16 mouse cellular contexts compared by ENCODE assay signal in the genomic region with DNA sequence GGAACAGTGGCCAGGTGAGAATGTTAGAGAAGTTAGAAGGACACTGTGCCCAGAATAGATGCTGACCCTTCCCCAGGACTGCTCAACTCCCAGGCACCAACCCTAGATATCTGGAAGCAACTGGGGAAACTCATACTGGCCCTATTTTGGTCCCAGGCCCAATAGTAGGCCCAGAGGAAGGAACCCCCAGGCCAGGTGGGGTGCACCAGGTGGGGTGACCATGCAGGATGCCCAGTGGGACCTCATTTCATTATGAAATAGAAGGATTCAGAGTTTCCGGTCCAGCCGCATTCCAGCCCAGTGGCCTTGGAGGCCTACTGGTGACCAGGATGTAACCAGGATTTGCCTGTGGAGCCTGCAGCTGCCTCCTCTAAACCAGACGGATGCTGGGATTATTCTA. TPM values are rescaled to one million over a fixed set of nuclear protein-coding genes. Genes with fewer than 3 reads are reported as not detected.
DNase-seq lines count a peak whose midpoint lies in the region; ATAC-seq and TF ChIP-seq lines count a peak whose summit lies in the region.
"Had no signal": no experiment of that assay in that cellular context is flagged by ENCODE, and none has a peak within 500 bp of the region (broad histone marks: within the 10 kb centered on the region; RNA-seq: fewer than 3 reads in every experiment).

No protein-coding gene starts in this region.

- intact Hi-C loops in gastrocnemius, adult 2 months (cut with DNase I) = no loop called here

- no peak for DNase-seq in gastrocnemius, adult 2 months
- no peak for DNase-seq in gastrocnemius, postnatal 10 days
- DNase-seq in kidney, adult 2 months = no peak
- no peak for DNase-seq in kidney, postnatal 14 days
- no peak for DNase-seq in embryonic facial prominence, embryonic 10.5 days (ENCODE audit: low spot score)
- no peak for DNase-seq in kidney, postnatal 0 days (ENCODE audit: low spot score)
- DNase-seq in adrenal gland, adult 8-10 months = no peak
- no peak for DNase-seq in ovary, postnatal 10 days (ENCODE audit: low spot score)
- DNase-seq: adrenal gland, postnatal 14 days; gastrocnemius, postnatal 36 days; layer of hippocampus, postnatal 36 days; liver, postnatal 0 days had no signal

- peak overlapping the region; percentile 96 for H3K27ac ChIP-seq in gastrocnemius, adult 2 months
- peak overlapping the region; percentile 100; the same call in 1 of the 2 replicates for H3K27ac ChIP-seq in kidney, adult 2 months (ENCODE audit: insufficient read depth, low read depth, low read length)
- 0 out of 2 replicates have a peak overlapping the region, but pooled peaks have one; percentile 97 for H3K27ac ChIP-seq in embryonic facial prominence, embryonic 10.5 days (replicated peaks)
- peak overlapping the region; percentile 97 for H3K27ac ChIP-seq in kidney, postnatal 0 days

- 89% methylated on average over 3 of the region's 3 CpGs for WGBS in kidney, adult 2 months
- 71% methylated on average over 3 of the region's 3 CpGs for WGBS in embryonic facial prominence, embryonic 10.5 days
- 54% methylated on average over 3 of the region's 3 CpGs for WGBS in kidney, postnatal 0 days

- no peaks in the 10 kb centered on the region; the same call in 1 of the 2 replicates for H3K9me3 ChIP-seq in embryonic facial prominence, embryonic 10.5 days
- H3K9me3 ChIP-seq in kidney, postnatal 0 days (replicated peaks; ENCODE audit: low read length) = no peaks in the 10 kb centered on the region
- H3K9me3 ChIP-seq: limb, embryonic 12.5 days; midbrain, embryonic 15.5 days had no signal

- H3K9ac ChIP-seq in kidney, postnatal 0 days (ENCODE audit: low read depth, low read length) = no peak overlapping the region
- H3K9ac ChIP-seq: liver, postnatal 0 days; midbrain, embryonic 15.5 days had no signal

- H3K4me2 ChIP-seq in kidney, postnatal 0 days (ENCODE audit: low read length) = no peak overlapping the region

- H3K36me3 ChIP-seq in kidney, adult 2 months (ENCODE audit: control insufficient read depth, insufficient read depth, low read length) = no peaks in the 10 kb centered on the region
- peaks cover 8% of the 10 kb centered on the region for H3K36me3 ChIP-seq in embryonic facial prominence, embryonic 10.5 days (replicated peaks)
- H3K36me3 ChIP-seq in kidney, postnatal 0 days (ENCODE audit: insufficient read depth, low read length) = peaks cover 4% of the 10 kb centered on the region; the same call in 1 of the 2 replicates
- H3K36me3 ChIP-seq: midbrain, embryonic 15.5 days had no signal

- no peak for ATAC-seq in kidney, postnatal 0 days (replicated peaks; ENCODE audit: low FRiP score, low read depth)
- ATAC-seq: liver, postnatal 0 days; midbrain, embryonic 15.5 days had no signal

- TF ChIP-seq CTCF in gastrocnemius, adult 2 months (IDR thresholded peaks at IDR 0.05) = no peak
- TF ChIP-seq CTCF in kidney, adult 2 months (conservative IDR thresholded peaks at IDR 0.05; ENCODE audit: insufficient read depth, insufficient read length, low read depth, low read length) = no peak
- no peak for TF ChIP-seq CTCF in kidney, postnatal 0 days (IDR thresholded peaks at IDR 0.05; ENCODE audit: low read depth)

- no peak overlapping the region for H3K4me3 ChIP-seq in gastrocnemius, adult 2 months
- no peak overlapping the region for H3K4me3 ChIP-seq in kidney, adult 2 months (ENCODE audit: insufficient read depth, low read depth, low read length)
- H3K4me3 ChIP-seq in embryonic facial prominence, embryonic 10.5 days = no peak overlapping the region
- H3K4me3 ChIP-seq in kidney, postnatal 0 days (replicated peaks; ENCODE audit: low read depth, low read length) = no peak overlapping the region

- TF ChIP-seq POLR2A in kidney, adult 2 months (IDR thresholded peaks at IDR 0.05; ENCODE audit: low read depth, low read length) = no peak

- H3K4me1 ChIP-seq in kidney, adult 2 months (ENCODE audit: control insufficient read depth, insufficient read depth, low read length) = peaks cover 12% of the 10 kb centered on the region; the same call in 1 of the 2 replicates
- H3K4me1 ChIP-seq in embryonic facial prominence, embryonic 10.5 days = peaks cover 45% of the 10 kb centered on the region
- peaks cover 19% of the 10 kb centered on the region for H3K4me1 ChIP-seq in kidney, postnatal 0 days (replicated peaks; ENCODE audit: insufficient read depth, low read length)

- no peaks in the 10 kb centered on the region for H3K27me3 ChIP-seq in kidney, adult 2 months (replicated peaks; ENCODE audit: control insufficient read depth, insufficient read depth, low read length)
- H3K27me3 ChIP-seq in embryonic facial prominence, embryonic 10.5 days (replicated peaks; ENCODE audit: low read depth, poor library complexity, severe bottlenecking) = peaks cover 4% of the 10 kb centered on the region; the same call in 1 of the 2 replicates
- no peaks in the 10 kb centered on the region for H3K27me3 ChIP-seq in kidney, postnatal 0 days (ENCODE audit: insufficient read depth, low read length)
- H3K27me3 ChIP-seq: midbrain, embryonic 15.5 days had no signal

RNA-seq across cellular contexts. Expression of a gene that starts 1.1 kb away (rescaled TPM):
- under 1 TPM; 0.50 to 0.69 TPM for total RNA-seq in gastrocnemius, adult 2 months (2021)
- under 1 TPM; 0.16 to 0.27 TPM for total RNA-seq in gastrocnemius, postnatal 10 days (2021)
- polyA plus RNA-seq in kidney, adult 2 months (2012; rRNA removed) = 1.5 and 1.9 TPM in 2 replicates
- polyA plus RNA-seq in embryonic facial prominence, embryonic 10.5 days (2016; fragmentation: Nextera tagmentation; extraction: Ambion mirVana) = 0.71 and 1.2 TPM in 2 replicates
- 0.46 and 0.64 TPM in 2 replicates for polyA plus RNA-seq in kidney, postnatal 0 days (2015; fragmentation: Nextera tagmentation; extraction: Ambion mirVana)
- 1 to 10 TPM; 2.7 to 9.7 (median 5.6) TPM for total RNA-seq in adrenal gland, adult 8-10 months (2022)
- total RNA-seq: hematopoietic stem cell, adult 5-6 weeks; megakaryocyte progenitor cell, adult 5-6 weeks had no signal

RNA-seq across cellular contexts. Expression of a gene that starts 1.3 kb away (rescaled TPM):
- 10 to 100 TPM; 45.4 to 52.3 TPM for total RNA-seq in gastrocnemius, adult 2 months (2021)
- 10 to 100 TPM; 17.6 to 20.1 TPM for total RNA-seq in gastrocnemius, postnatal 10 days (2021)
- 67.0 and 80.0 TPM in 2 replicates for polyA plus RNA-seq in kidney, adult 2 months (2012; rRNA removed)
- polyA plus RNA-seq in embryonic facial prominence, embryonic 10.5 days (2016; fragmentation: Nextera tagmentation; extraction: Ambion mirVana) = 12.8 and 16.8 TPM in 2 replicates
- 27.9 and 33.4 TPM in 2 replicates for polyA plus RNA-seq in kidney, postnatal 0 days (2015; fragmentation: Nextera tagmentation; extraction: Ambion mirVana)
- total RNA-seq in adrenal gland, adult 8-10 months (2022) = 10 to 100 TPM; 56.7 to 68.0 (median 60.6) TPM

RNA-seq across cellular contexts. Expression of a gene that starts 51.5 kb away (rescaled TPM):
- 10 to 100 TPM; 18.7 to 21.0 TPM for total RNA-seq in gastrocnemius, adult 2 months (2021)
- total RNA-seq in gastrocnemius, postnatal 10 days (2021) = 10 to 100 TPM; 12.3 to 16.1 TPM
- polyA plus RNA-seq in kidney, adult 2 months (2012; rRNA removed) = 16.7 and 22.1 TPM in 2 replicates
- polyA plus RNA-seq in embryonic facial prominence, embryonic 10.5 days (2016; fragmentation: Nextera tagmentation; extraction: Ambion mirVana) = 25.4 and 26.5 TPM in 2 replicates
- 15.7 and 16.0 TPM in 2 replicates for polyA plus RNA-seq in kidney, postnatal 0 days (2015; fragmentation: Nextera tagmentation; extraction: Ambion mirVana)
- 10 to 100 TPM; 44.0 to 56.6 (median 50.8) TPM for total RNA-seq in adrenal gland, adult 8-10 months (2022)
